Mouse (Mus musculus): ENCODE measurements at regions not wholly inside any gene's neighbourhood (a gene's known extent, or its start where the extent isn't known, plus 50 kb on each side); places are given as distances from the start of the nearest gene placed in this dataset.

DNA sequence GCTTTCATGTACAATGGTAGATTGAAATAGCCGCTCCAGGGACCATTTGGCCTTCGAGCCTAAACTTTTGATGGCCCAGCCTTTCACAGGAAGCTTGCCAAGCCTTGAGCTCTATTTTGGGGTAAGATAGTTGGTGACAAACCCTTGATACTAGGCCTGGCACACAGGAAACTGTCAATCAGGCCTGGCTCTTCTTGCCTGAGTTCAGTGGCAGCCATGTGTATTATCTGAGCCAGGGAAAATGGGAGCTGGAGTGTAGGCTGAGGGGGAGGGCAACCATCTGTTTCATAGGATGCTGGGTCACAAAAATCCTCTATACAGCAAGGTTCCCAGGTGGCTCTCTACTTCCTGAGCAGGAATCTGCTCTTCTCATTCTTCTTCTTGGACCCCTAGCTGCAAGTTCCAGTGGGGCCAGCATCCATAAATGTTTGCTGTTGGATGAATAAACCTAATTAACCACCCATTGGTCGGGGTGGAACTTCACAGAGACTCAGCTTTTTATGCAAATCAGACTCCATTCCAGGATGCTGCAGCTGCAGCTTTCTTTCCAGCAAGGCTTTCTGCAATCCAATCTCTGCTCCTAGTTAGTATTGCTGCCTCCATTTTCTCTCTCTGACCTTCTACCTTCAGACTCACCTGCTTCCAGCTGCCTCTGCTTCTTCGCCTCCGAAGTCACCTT lies 117.1 kb upstream of the Smim23 start:
- H3K9me3 ChIP-seq, result no peaks in the 10 kb centered on the region
- no peak overlapping the region for H3K4me2 ChIP-seq
- 65% methylated on average over 5 of the region's 5 CpGs for WGBS
- H3K9ac ChIP-seq (replicated peaks), result no peak overlapping the region
- peak overlapping the region; percentile 13; the same call in 1 of the 2 replicates for H3K27ac ChIP-seq
- H3K27me3 ChIP-seq, result peaks cover 16% of the 10 kb centered on the region; the same call in 1 of the 2 replicates
- no peak overlapping the region for H3K4me3 ChIP-seq (replicated peaks)
- H3K4me1 ChIP-seq (replicated peaks), result peaks cover 16% of the 10 kb centered on the region
- H3K36me3 ChIP-seq, result no peaks in the 10 kb centered on the region
- no peak for ATAC-seq (ENCODE audit: insufficient number of reproducible peaks, insufficient read depth, low FRiP score, low TSS enrichment, low read depth)

DNA sequence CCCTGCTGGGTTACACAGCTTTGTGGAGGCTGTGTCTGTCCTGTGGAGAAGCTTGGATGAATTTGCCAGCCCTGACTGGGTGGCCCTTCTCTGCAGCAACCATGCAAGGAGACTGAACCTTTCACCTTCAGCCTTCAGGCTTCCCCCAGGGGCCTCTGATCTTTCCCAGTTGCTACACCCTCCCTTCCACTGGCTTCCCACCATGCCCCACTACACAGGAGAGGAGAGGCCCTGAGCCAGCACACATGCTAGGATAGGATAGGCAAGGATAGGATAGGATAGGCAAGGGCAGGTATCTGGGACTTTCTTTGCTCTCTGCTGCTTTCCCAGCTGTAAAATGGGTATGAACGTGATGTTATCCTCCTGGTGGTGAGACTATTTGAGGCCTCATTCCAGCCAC lies 114.7 kb upstream of the Smim23 start:
- no peaks in the 10 kb centered on the region for H3K36me3 ChIP-seq
- H3K4me2 ChIP-seq, result no peak overlapping the region
- no peak overlapping the region for H3K9ac ChIP-seq (replicated peaks)
- no peak overlapping the region for H3K27ac ChIP-seq
- no peak for ATAC-seq (ENCODE audit: insufficient number of reproducible peaks, insufficient read depth, low FRiP score, low TSS enrichment, low read depth)
- H3K4me3 ChIP-seq (replicated peaks), result no peak overlapping the region
- no peaks in the 10 kb centered on the region for H3K9me3 ChIP-seq
- WGBS, result 65% methylated on average over 1 of the region's 1 CpGs
- peaks cover 16% of the 10 kb centered on the region for H3K4me1 ChIP-seq (replicated peaks)
- peaks cover 16% of the 10 kb centered on the region; the same call in 1 of the 2 replicates for H3K27me3 ChIP-seq

DNA sequence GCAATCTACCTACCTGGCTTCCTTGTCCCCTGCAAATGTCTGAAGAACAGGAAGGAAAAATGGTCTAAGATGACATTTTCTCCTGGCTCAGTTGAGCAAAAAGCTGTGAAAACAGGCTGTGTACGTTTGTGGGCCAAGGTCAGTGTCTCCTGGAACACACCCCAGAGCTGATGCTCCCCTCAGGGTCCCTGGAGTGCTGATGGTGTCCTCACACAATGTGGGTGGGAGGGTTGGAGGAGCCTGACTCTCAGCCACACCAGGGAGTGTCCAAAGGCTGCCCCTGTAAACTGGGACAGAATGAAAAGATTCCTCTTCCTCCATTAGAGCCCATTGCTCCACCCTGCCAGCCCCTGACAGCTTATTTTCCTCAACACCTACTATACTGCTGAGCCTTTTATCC lies 112.8 kb upstream of the Smim23 start:
- Histone ChIP-seq H3K36me3 (no peaks in the 10 kb centered on the region), H3K4me2 (no peak overlapping the region), H3K27ac (no peak overlapping the region), H3K9me3 (peaks cover 7% of the 10 kb centered on the region; the same call in 1 of the 2 replicates), H3K27me3 (peaks cover 16% of the 10 kb centered on the region; the same call in 1 of the 2 replicates), H3K9ac (replicated peaks) (no peak overlapping the region), H3K4me3 (replicated peaks) (no peak overlapping the region), H3K4me1 (replicated peaks) (peaks cover 12% of the 10 kb centered on the region)
- no peak for ATAC-seq (ENCODE audit: insufficient number of reproducible peaks, insufficient read depth, low FRiP score, low TSS enrichment, low read depth)
- 42% methylated on average over 1 of the region's 1 CpGs for WGBS

DNA sequence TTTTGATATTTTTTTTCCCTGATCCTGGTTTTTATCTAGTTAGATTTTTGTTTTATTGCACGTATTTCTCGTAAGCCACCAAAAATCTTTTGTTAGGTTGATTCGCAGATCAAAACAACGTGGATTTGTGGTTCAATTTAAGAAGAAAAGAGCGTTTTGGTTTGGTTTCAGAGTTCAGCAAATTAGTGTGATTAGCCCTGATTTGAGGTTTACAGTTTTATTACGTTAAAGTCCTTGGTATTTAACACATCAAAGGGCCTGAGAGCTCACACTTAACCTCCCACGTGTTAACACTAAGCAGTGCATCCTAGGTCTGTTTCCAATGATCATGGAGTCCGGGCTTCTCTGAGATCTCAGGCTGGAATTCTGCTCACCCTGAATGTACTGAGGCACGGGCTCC lies 107.5 kb upstream of the Smim23 start:
- H3K9ac ChIP-seq (replicated peaks), result no peak overlapping the region
- H3K36me3 ChIP-seq, result no peaks in the 10 kb centered on the region
- 8% methylated on average over 9 of the region's 9 CpGs for WGBS
- peaks cover 39% of the 10 kb centered on the region for H3K4me1 ChIP-seq (replicated peaks)
- H3K9me3 ChIP-seq, result peaks cover 12% of the 10 kb centered on the region; the same call in 1 of the 2 replicates
- ATAC-seq (ENCODE audit: insufficient number of reproducible peaks, insufficient read depth, low FRiP score, low TSS enrichment, low read depth), result no peak
- no peak overlapping the region for H3K4me3 ChIP-seq (replicated peaks)
- H3K27ac ChIP-seq, result peak overlapping the region; percentile 47; the same call in 1 of the 2 replicates
- no peak overlapping the region for H3K4me2 ChIP-seq
- H3K27me3 ChIP-seq, result peaks cover 10% of the 10 kb centered on the region

DNA sequence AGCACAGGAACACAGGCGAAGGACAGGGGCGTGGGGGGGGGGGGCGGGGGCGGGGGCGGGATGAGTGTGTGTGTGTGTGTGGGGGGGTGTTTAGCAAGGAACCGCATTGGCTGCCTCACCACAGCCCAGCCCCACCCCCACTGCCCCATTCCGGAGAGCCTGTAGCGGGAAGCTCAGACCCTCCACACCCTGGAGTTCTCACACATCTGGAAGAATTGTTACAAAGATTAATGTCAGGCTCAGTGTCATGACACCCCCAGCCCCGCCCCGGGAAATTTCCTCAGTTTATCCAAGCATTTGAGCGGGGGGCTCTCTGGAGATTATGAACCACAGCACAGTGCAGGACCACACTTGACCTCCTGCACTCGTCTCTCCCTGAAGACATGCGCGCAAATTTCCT lies 106.6 kb upstream of the Smim23 start:
- H3K4me1 ChIP-seq (replicated peaks), result peaks cover 45% of the 10 kb centered on the region
- no peak overlapping the region for H3K4me3 ChIP-seq (replicated peaks)
- H3K4me2 ChIP-seq, result peak overlapping the region; percentile 51
- WGBS, result 3% methylated on average over 14 of the region's 14 CpGs
- H3K9ac ChIP-seq (replicated peaks), result 0 out of 2 replicates have a peak overlapping the region, but pooled peaks have one; percentile 27
- peaks cover 12% of the 10 kb centered on the region; the same call in 1 of the 2 replicates for H3K9me3 ChIP-seq
- peak overlapping the region; percentile 41 for H3K27ac ChIP-seq
- peaks cover 7% of the 10 kb centered on the region for H3K27me3 ChIP-seq
- ATAC-seq (ENCODE audit: insufficient number of reproducible peaks, insufficient read depth, low FRiP score, low TSS enrichment, low read depth), result peak; percentile 50
- no peaks in the 10 kb centered on the region for H3K36me3 ChIP-seq

DNA sequence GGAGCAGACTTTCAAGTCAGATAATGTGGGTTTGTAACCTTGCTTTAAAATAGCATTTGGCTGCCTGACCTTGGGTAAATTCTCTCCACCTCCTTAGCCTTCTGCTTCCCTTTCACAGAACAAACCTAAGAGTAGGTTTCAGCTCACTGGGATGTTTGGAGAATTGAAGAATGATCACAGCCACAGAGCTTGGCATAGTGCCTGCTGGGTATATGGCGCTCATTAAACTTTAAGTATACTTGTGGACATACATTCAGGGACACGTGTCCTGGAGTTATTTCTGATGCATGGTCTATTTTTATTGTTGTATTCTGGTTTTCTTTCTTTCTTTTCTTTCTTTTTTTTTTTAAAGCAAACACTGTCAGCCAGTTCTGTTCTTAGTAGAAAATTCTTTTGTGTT lies 104.4 kb upstream of the Smim23 start:
- 53% methylated on average over 2 of the region's 2 CpGs for WGBS
- no peak overlapping the region for H3K4me3 ChIP-seq (replicated peaks)
- ATAC-seq (ENCODE audit: insufficient number of reproducible peaks, insufficient read depth, low FRiP score, low TSS enrichment, low read depth), result no peak
- H3K9ac ChIP-seq (replicated peaks), result no peak overlapping the region
- H3K9me3 ChIP-seq, result peaks cover 12% of the 10 kb centered on the region; the same call in 1 of the 2 replicates
- H3K27me3 ChIP-seq, result peaks cover 7% of the 10 kb centered on the region
- H3K27ac ChIP-seq, result peak overlapping the region; percentile 50; the same call in 1 of the 2 replicates
- H3K4me2 ChIP-seq, result no peak overlapping the region
- H3K36me3 ChIP-seq, result no peaks in the 10 kb centered on the region
- peaks cover 64% of the 10 kb centered on the region for H3K4me1 ChIP-seq (replicated peaks)

DNA sequence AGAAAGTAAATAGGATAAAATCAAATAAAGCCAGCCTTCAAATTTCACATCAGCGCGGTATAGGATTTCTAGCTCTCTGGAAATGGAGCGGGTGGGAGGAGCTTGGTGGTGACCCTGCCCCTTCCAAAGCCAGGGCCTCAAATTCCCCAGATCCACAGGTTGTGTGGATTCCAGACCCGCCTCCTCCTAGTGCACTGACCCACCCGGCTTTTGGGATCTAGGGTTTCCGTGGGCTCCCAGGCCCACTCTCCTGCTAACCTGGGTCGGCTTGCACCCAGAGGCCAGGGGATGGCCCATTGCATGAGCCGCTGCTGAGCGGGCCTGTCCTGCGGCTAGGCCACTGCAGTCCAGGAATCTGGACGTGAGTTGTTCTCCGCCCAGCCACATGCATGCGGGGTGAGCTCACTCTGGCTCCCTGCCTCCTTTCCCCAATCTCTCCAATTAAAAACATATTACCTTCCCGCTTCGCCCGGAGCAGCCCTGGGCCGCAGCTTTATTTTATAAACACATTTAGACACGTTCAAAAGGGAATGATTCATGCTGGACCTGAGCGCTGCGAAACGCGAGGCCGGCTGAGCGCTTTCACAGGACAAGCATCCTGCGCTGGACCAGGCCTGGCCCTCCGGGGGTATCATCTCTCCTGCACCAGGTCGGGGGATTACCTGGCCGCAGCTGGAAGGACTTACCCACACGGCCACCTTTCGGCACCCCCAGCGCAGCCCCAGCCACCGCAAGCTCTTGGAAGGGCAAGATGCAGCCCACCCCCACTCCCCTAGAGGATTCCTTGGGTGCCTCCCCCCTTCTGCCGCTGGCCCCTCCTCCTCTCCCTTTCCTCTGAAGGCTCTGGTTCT lies 101.2 kb upstream of the Smim23 start:
- Histone ChIP-seq H3K4me3 (replicated peaks) (peak overlapping the region; percentile 31), H3K4me1 (replicated peaks) (peaks cover 64% of the 10 kb centered on the region), H3K9ac (replicated peaks) (0 out of 2 replicates have a peak overlapping the region, but pooled peaks have one; percentile 44), H3K9me3 (peaks cover 5% of the 10 kb centered on the region; the same call in 1 of the 2 replicates), H3K36me3 (no peaks in the 10 kb centered on the region), H3K4me2 (peak overlapping the region; percentile 60), H3K27ac (peak overlapping the region; percentile 95), H3K27me3 (peaks cover 15% of the 10 kb centered on the region)
- ATAC-seq (ENCODE audit: insufficient number of reproducible peaks, insufficient read depth, low FRiP score, low TSS enrichment, low read depth), result peak; percentile 86
- WGBS, result 1% methylated on average over 33 of the region's 33 CpGs

DNA sequence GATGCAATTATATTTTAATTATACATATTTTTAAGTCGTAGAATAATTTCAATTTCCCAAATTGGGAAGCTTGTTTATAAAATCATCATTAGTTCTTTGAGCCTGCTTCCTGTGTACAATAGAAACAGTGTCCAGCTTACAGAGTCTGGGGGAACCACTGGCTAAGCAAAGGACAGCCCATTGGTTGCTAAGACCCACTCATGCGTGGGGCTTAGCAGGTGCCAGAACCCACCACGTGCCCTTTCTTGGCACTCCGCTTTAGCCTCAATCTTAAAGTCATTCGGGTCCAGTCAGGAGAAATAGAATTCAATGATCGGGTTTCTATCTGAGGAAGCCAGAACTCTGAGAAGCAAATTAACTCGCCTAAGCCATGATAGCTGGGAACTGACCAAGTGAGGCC lies 100.5 kb upstream of the Smim23 start:
- 68% methylated on average over 7 of the region's 7 CpGs for WGBS
- no peak overlapping the region for H3K9ac ChIP-seq (replicated peaks)
- H3K36me3 ChIP-seq, result no peaks in the 10 kb centered on the region
- peak overlapping the region; percentile 95 for H3K27ac ChIP-seq
- H3K4me3 ChIP-seq (replicated peaks), result no peak overlapping the region
- peak overlapping the region; percentile 60 for H3K4me2 ChIP-seq
- H3K4me1 ChIP-seq (replicated peaks), result peaks cover 61% of the 10 kb centered on the region
- peaks cover 13% of the 10 kb centered on the region for H3K27me3 ChIP-seq
- H3K9me3 ChIP-seq, result peaks cover 5% of the 10 kb centered on the region; the same call in 1 of the 2 replicates
- no peak for ATAC-seq (ENCODE audit: insufficient number of reproducible peaks, insufficient read depth, low FRiP score, low TSS enrichment, low read depth)

DNA sequence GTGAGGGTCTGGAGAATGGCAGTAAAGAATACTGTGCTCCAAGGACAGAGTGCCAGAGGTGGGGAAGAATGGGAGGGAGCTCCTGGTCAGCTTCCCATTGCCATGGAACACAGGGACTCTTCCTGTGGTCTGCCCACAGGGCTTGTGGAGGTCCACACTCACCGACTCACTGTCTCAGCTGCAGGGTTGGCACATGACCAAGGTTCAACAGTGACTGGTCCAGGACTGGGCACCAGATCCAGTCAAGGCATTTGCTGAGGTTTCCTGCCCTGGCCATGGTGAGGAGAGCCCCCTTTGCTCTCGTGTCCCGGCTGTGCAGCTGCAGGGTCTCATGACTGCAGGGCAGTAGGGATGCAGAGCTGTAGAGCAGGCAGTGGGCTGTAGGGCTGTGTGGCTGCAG lies 88.7 kb upstream of the Smim23 start:
- WGBS, result 76% methylated on average over 3 of the region's 3 CpGs
- no peak overlapping the region for H3K9ac ChIP-seq (replicated peaks)
- peaks cover 12% of the 10 kb centered on the region; the same call in 1 of the 2 replicates for H3K27me3 ChIP-seq
- no peak overlapping the region for H3K27ac ChIP-seq
- no peak overlapping the region for H3K4me2 ChIP-seq
- ATAC-seq (ENCODE audit: insufficient number of reproducible peaks, insufficient read depth, low FRiP score, low TSS enrichment, low read depth), result no peak
- H3K4me1 ChIP-seq (replicated peaks), result peaks cover 15% of the 10 kb centered on the region
- H3K36me3 ChIP-seq, result no peaks in the 10 kb centered on the region
- H3K4me3 ChIP-seq (replicated peaks), result no peak overlapping the region
- no peaks in the 10 kb centered on the region for H3K9me3 ChIP-seq

DNA sequence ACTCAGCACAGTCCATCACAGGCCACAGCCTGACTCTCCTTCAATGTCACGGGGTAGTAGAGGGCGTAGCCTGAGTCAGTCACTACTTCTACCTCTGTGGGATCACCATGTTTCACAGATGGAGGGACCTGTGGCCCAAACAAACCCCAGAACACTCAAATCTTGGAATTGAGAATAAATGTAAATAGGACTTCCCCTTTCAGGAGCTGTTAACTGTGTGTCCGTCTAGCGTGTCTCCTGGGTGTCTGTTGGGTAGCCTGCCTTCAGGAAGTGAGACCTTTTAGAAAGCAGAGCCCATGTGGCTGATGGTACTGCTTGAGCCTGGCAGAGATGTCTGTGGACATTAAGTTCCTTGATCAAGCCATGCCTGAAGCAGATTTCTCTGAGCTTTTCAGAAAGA lies 87.4 kb upstream of the Smim23 start:
- Histone ChIP-seq H3K27ac (no peak overlapping the region), H3K4me2 (no peak overlapping the region), H3K9ac (replicated peaks) (no peak overlapping the region), H3K36me3 (no peaks in the 10 kb centered on the region), H3K27me3 (peaks cover 12% of the 10 kb centered on the region; the same call in 1 of the 2 replicates), H3K4me1 (replicated peaks) (peaks cover 25% of the 10 kb centered on the region), H3K4me3 (replicated peaks) (no peak overlapping the region), H3K9me3 (no peaks in the 10 kb centered on the region)
- WGBS, result 85% methylated on average over 4 of the region's 4 CpGs
- ATAC-seq (ENCODE audit: insufficient number of reproducible peaks, insufficient read depth, low FRiP score, low TSS enrichment, low read depth), result no peak

DNA sequence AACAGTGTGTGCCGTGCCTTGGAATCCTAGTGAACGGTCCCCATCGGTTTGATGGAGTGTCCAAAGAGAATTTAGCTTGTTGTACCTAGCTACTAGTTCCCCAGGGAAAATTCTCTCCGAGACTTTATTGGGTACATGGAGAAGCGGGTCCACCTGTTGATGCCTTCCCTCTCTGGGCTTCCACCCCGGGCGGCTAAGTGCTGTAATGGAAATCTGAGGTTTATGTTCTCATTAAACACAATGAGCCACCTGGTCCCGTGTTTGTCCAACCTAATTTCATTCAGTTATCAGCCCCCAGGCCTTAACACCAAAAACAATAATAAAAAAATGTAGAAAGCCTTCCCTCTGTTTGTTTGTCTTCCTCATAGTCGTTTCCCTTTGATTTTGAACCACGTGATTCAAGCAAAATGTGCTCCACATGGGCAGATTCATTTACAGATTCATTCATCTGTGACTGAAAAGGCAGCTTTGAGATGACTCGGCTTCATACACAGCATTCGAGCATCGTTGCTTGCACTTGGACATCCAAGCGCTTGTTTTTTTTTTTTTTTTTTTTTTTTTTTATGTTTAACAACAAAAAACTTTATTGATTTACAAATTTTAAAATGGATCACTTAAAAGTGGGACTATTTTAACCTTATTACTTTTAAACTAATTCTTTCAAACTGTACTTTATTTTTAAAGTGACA lies 84.5 kb upstream of the Smim23 start:
- peaks cover 23% of the 10 kb centered on the region for H3K4me1 ChIP-seq (replicated peaks)
- no peak overlapping the region; the same call in 1 of the 2 replicates for H3K27ac ChIP-seq
- no peaks in the 10 kb centered on the region for H3K9me3 ChIP-seq
- WGBS, result 39% methylated on average over 14 of the region's 14 CpGs
- H3K9ac ChIP-seq (replicated peaks), result no peak overlapping the region
- H3K27me3 ChIP-seq, result peaks cover 8% of the 10 kb centered on the region; the same call in 1 of the 2 replicates
- H3K4me2 ChIP-seq, result no peak overlapping the region
- H3K4me3 ChIP-seq (replicated peaks), result no peak overlapping the region
- ATAC-seq (ENCODE audit: insufficient number of reproducible peaks, insufficient read depth, low FRiP score, low TSS enrichment, low read depth), result no peak
- H3K36me3 ChIP-seq, result no peaks in the 10 kb centered on the region

Measured in limb, embryonic 12.5 days (tissue).